Mouse (Mus musculus): Measurements from ENCODE around the gene Kcnk1.

GRCm38 (mm10) chr8:126023706-126024305, 28.8 kb downstream of the Kcnk1 start:
- TF ChIP-seq CTCF (IDR thresholded peaks at IDR 0.05; ENCODE audit: borderline replicate concordance, insufficient read depth, low read depth, low read length) = no peak
- TF ChIP-seq POLR2A (IDR thresholded peaks at IDR 0.05; ENCODE audit: borderline replicate concordance, insufficient read depth, low read length) = no peak
